Mouse (Mus musculus): ENCODE measurements around the gene Atoh1.

Gene Atoh1

GRCm38 (mm10) chr6:64728499-64729198 lies at the start of gene Atoh1:
Atoh1 (plus strand) TSS chr6:64729125.
- peak; percentile 79 for DNase-seq (ENCODE audit: extremely low spot score, low spot score)

DNA sequence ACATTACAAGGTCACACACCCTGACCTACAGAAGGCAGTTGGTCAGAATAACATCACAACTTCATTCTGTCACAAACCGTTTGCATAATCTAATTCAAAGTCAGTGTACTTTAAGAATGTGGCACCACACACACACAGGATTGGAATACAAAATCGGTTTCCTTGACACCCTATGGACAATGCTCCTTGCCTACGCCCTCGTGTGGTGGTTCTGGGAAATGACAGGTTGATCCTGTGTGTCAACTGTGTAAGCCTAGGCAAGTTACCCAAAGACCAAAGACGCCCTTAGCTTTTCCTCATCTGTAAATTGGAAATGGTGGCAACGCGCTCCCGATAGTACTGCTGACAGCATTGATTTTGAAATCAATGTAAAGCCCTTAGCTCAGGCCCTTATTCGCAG lies 45.0 kb upstream of the Atoh1 start:
- peak; percentile 52 for DNase-seq (ENCODE audit: extremely low spot score, low spot score)

- DNase-seq (ENCODE audit: extremely low spot score, low spot score): peak; percentile 42
These were observed 44.0 kb upstream of the Atoh1 start for GRCm38 (mm10) chr6:64684973-64685372.

GRCm38 (mm10) chr6:64688181-64688944 lies 40.6 kb upstream of the Atoh1 start:
- peak; percentile 34 for DNase-seq (ENCODE audit: extremely low spot score, low spot score)

- DNase-seq (ENCODE audit: extremely low spot score, low spot score): no peak
These were observed 34.2 kb upstream of the Atoh1 start for GRCm38 (mm10) chr6:64694688-64695087.

- no peak for DNase-seq (ENCODE audit: extremely low spot score, low spot score)
These were observed 25.3 kb upstream of the Atoh1 start for GRCm38 (mm10) chr6:64703659-64704058.

DNA sequence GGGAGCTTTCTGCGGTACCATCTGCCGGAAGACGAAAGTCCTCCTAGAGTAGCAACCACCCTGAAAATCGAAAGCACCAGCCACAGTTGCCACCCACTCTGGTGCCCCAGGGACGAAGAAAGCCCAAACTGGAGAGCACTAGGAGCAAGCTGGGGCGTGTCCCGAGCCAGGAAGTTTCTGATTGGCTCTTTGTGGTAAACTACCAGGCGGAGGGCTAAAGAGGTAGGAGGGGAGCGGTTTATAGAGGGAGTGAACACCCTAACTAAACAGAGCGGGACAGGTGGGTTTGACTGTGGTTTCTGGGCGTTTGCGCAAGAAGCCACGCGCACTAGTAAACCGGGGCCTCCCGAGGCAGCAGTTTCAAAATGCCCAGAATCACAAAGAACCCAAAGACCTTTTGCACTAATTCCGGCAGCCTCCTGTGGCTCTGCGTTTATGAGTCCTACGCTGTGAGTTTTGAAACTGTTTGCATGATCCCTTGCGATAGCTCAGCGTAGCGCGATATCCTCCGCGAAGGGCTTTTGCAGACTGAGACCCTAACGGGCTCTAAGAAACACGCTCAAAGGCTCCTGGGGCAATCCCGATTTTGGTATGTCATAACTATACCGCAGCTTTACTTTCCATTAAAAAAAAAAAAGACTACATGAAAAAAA lies 1.0 kb upstream of the Atoh1 start:
- peak; percentile 46 for DNase-seq (ENCODE audit: extremely low spot score, low spot score)

- peak; percentile 75 for DNase-seq (ENCODE audit: extremely low spot score, low spot score)
These were observed 496 bp downstream of the Atoh1 start for GRCm38 (mm10) chr6:64729231-64730011.

GRCm38 (mm10) chr6:64730030-64730429 lies 1.1 kb downstream of the Atoh1 start:
- DNase-seq (ENCODE audit: extremely low spot score, low spot score): peak; percentile 61

DNA sequence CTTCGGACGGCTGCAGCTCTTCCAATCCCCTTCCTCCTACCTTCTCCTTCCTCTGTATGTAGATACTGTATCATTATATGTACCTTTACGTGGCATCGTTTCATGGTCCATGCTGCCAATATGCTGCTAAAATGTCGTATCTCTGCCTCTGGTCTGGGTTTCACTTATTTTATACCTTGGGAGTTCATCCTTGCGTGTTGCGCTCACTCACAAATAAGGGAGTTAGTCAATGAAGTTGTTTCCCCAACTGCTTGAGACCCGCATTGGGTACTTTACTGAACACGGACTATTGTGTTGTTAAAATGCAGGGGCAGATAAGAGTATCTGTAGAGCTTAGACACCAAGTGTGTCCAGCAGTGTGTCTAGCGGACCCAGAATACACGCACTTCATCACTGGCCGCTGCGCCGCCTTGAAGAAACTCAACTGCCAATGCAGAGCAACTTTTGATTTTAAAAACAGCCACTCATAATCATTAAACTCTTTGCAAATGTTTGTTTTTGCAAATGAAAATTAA lies 1.6 kb downstream of the Atoh1 start:
- peak; percentile 40 for DNase-seq (ENCODE audit: extremely low spot score, low spot score)

GRCm38 (mm10) chr6:64731126-64731525 lies 2.2 kb downstream of the Atoh1 start:
- DNase-seq (ENCODE audit: extremely low spot score, low spot score): no peak

- no peak for DNase-seq (ENCODE audit: extremely low spot score, low spot score)
These were observed 2.8 kb downstream of the Atoh1 start for GRCm38 (mm10) chr6:64731621-64732320.

DNA sequence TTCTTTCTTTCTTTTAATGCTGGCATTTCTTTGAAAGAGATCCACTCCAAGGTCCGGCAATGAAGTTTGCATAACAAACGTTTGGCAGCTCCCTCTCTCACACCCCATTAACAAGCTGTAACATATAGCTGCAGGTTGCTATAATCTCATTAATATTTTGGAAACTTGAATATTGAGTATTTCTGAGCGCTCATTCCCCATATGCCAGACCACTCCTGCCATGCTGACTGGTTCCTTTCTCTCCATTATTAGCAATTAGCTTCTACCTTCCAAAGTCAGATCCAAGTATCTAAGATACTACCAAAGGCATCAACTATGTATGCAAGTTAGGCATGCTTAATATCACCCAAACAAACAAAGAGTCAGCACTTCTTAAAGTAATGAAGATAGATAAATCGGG lies 4.4 kb downstream of the Atoh1 start:
- DNase-seq (ENCODE audit: extremely low spot score, low spot score): no peak

DNA sequence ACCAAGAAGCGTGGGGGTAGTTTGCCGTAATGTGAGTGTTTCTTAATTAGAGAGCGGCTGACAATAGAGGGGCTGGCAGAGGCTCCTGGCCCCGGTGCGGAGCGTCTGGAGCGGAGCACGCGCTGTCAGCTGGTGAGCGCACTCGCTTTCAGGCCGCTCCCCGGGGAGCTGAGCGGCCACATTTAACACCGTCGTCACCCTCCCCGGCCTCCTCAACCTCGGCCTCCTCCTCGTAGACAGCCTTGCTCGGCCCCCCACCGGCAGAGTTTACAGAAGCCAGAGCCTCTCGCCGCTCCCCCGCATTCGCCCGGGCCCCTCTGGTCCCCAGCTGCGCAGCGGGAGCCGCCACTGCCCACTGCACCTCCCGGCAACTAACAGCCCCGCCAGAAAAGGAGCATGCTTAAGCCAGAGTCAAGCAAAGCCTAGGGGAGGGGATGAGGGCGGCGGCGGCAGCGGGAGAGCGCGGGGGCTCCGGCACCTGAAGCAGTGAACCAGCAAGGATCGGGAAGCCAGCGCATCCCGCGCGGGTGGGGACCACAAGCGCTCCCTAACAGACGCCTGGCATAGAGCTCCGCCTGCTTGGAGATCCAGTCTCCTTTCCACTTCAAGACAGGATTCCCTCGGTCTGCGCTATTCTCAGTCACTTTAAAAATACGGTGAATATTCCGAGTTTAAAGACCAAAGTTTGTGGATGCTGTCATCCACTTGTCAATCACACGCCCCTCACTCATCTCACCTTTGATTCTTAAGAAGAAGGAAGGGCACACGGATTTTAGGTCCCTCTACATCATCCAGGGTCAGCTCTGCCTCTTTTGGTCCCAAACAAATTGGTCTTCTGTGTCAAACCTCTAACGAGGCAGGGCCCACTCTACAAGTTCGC lies 5.8 kb downstream of the Atoh1 start:
- DNase-seq (ENCODE audit: extremely low spot score, low spot score): peak; percentile 65

DNA sequence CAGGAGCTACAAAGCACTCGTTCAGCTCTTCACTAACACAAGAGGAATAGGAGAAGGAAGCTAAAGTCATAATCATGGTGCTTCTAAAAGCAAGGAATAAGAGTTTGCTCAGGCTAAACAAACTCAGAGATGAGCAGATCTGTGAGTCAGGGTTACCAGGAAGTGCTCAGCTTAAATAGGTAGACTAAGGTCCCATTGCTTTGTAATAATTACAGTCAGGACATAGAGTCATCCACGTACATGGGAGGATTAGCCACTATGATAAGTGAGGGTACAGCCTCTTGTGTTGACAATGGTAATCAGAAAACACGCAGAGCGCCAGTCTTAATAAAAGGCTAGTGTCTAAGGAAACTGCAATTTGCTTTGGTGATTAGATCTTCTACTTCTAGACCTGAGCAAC lies 7.4 kb downstream of the Atoh1 start:
- DNase-seq (ENCODE audit: extremely low spot score, low spot score): no peak

- no peak for DNase-seq (ENCODE audit: extremely low spot score, low spot score)
These were observed 14.1 kb downstream of the Atoh1 start for GRCm38 (mm10) chr6:64742915-64743489.

- DNase-seq (ENCODE audit: extremely low spot score, low spot score): no peak
These were observed 25.6 kb downstream of the Atoh1 start for GRCm38 (mm10) chr6:64754515-64754914.

GRCm38 (mm10) chr6:64763901-64764300 lies 35.0 kb downstream of the Atoh1 start:
- DNase-seq (ENCODE audit: extremely low spot score, low spot score): no peak

DNA sequence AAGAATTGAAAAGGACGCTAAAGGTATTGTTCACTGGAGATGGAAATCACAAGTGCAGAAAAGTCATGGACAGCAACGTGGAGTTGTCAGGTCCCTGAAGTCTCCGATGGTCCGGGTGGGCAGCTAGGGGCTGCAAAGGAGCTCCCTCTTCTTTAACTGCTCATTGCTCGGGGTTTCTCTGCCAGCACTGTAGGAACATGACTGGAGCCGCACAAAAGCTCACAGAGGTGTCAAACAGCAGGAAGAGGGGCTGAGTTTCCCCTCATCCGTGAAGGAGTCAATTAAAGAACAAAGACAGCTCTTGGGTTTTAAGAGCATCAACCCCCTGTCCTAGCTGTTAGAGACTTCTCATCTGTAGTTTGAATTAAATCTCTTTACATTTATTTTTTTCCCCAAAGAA lies 44.5 kb downstream of the Atoh1 start:
- DNase-seq (ENCODE audit: extremely low spot score, low spot score): no peak
